Mouse (Mus musculus): Measurements from ENCODE around the gene Olfr305.

DNA sequence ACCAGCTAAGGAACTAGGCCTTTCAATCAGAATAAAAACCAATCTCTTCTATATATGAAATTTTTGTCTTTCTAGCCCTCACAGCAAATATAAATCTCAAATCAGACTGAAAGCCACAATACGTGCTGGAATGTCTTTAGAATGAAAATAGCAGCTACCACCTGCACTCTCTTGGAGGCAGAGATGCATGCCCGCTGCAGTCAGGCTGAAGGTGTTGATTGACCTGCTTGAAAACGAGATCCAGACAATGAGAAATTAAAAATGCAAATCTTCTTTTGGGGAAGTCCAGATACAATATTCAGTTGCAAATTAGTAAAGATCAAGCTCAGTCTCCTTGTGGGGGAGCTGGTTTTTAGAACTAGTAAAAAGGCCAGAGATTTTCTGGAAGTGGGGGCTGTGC, 22.5 kb downstream of the Olfr305 start:
- TF ChIP-seq CTCF (IDR thresholded peaks at IDR 0.05; ENCODE audit: low read depth) = no peak
- no peak for TF ChIP-seq EP300 (IDR thresholded peaks at IDR 0.05; ENCODE audit: low read depth)

Data from liver, embryonic 14.5 days (tissue).